Mouse (Mus musculus) brain, adult 10 weeks (tissue): ENCODE data around the gene Cyp11a1. TPM values are rescaled to one million over a fixed set of nuclear protein-coding genes. Genes with fewer than 3 reads are reported as not detected.

ENCODE experiments used
- polyA plus RNA-seq: library from polyadenylated mRNA; stranded (reverse); fragments of 350-450 nt; fragmentation: Illumina TruSeq; extraction: RNeasy Lipid Tissue Mini Kit (QIAGEN cat#74804); gene quantifications from one replicate; pipeline ENCODE4 v1.2.3, GENCODE M21; 2015; ENCODE audit warnings: low read depth, low replicate concordance

The Cyp11a1 gene
- polyA plus RNA-seq, result 5.6 TPM

GRCm38 (mm10) chr9:58005753-58006461, at the start of gene Cyp11a1:
Gene Cyp11a1, plus strand, starts transcription at chr9:58006411.

GRCm38 (mm10) chr9:58063531-58063930, 57.3 kb downstream of the Cyp11a1 start, which contains the start of gene Stra6:
Gene Stra6, plus strand, starts transcription at chr9:58063788.

Other genes with a start within 250 kb of the Cyp11a1 start
- 85.0 TPM for gene Clk3, start 240.6 kb upstream of the Cyp11a1 start, polyA plus RNA-seq
- gene Arid3b, start 169.6 kb upstream of the Cyp11a1 start, polyA plus RNA-seq, result 5.7 TPM
- 116 TPM for gene Ubl7, start 95.4 kb upstream of the Cyp11a1 start, polyA plus RNA-seq
- gene Sema7a, start 66.3 kb upstream of the Cyp11a1 start, polyA plus RNA-seq, result 147 TPM
- 3.4 TPM for gene Stra6, start 57.4 kb downstream of the Cyp11a1 start, polyA plus RNA-seq
- 2.5 TPM for gene Ccdc33, start 112.4 kb downstream of the Cyp11a1 start, polyA plus RNA-seq
- gene Islr, start 197.9 kb downstream of the Cyp11a1 start, polyA plus RNA-seq, result 12.1 TPM
- 34.3 TPM for gene Islr2, start 197.9 kb downstream of the Cyp11a1 start, polyA plus RNA-seq
- 8.1 TPM for gene Pml, start 243.4 kb downstream of the Cyp11a1 start, polyA plus RNA-seq
- 76.6 TPM for gene Stoml1, start 246.8 kb downstream of the Cyp11a1 start, polyA plus RNA-seq